Mouse (Mus musculus) thymus, adult 2 months (tissue): ENCODE measurements around the gene Chchd4.

ENCODE experiments used
- CTCF ChIP-seq: fragments of 200-500 bp; IDR thresholded peaks from 2 replicates; pipeline ENCODE4 v1.5.1; 2012; ENCODE audit warnings: mild to moderate bottlenecking, control low read depth, low read length, moderate library complexity, borderline replicate concordance; ENCODE audit not compliant: control insufficient read depth, poor library complexity, insufficient read depth; ENCODE audit errors: extremely low read depth
- POLR2A ChIP-seq: fragments of 200-500 bp; IDR thresholded peaks from 2 replicates; pipeline ENCODE4 v1.6.1; 2012; ENCODE audit warnings: mild to moderate bottlenecking, low read length, control low read depth, moderate library complexity; ENCODE audit not compliant: control insufficient read depth, poor library complexity, insufficient read depth; ENCODE audit errors: extremely low read depth

DNA sequence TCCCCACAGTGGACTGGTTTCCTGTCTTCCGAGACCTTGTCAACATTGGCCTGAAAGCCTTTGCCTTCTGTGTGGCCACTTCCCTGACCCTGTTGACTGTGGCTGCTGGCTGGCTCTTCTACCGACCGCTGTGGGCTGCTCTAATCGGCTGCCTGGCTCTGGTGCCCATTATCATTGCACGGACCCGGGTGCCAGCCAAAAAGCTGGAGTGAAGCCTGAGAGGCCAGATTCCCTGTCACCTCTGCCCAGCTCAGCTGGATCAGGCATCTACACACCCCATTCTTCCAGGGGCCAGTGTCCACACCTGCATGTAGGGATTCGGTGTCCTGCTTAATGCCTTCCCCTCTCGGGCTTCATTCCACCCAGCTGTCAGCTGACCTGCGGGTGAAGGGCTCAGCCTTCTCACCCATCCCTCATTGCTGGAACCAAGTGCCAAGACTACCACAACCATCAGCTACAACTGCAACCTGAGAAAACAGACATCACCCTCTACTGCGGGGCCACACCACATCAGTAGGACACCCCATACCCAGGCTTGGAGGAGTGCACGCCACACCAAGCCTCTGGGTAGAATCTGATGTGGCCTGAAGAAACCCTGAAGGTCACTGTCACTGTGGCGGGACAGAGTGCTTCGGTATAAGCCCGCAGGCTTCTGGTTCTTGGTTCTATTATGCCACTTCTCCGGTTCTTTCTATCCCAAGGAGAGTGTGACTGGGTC lies 13.5 kb upstream of the Chchd4 start:
- TF ChIP-seq POLR2A (no peak), CTCF (no peak)
